ENCODE assay signal across 8 mouse cellular contexts in the genomic region with DNA sequence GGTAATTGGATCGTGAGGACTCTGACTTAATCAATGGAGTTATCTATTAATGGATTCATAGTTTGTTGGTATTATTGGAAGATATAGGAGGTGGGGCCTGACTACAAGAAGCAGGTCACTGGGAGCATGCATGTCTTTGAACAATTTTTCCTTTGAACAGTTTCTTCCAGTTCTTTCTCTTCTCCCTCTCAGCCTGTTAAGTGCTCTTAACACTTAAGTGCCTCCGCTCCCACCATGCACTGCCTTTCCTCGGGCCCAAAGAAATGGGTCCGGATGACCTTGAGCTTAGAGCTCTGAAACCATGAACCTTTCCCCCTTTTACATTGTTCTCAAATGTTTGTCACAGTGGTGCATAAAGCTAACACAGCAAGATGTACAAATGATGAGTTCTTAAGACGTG. TPM values are rescaled to one million over a fixed set of nuclear protein-coding genes. Genes with fewer than 3 reads are reported as not detected.
DNase-seq lines count a peak whose midpoint lies in the region; ATAC-seq and TF ChIP-seq lines count a peak whose summit lies in the region.

No protein-coding gene starts in this region.

- no peaks in the 10 kb centered on the region for H3K27me3 ChIP-seq in forebrain, embryonic 13.5 days
- H3K27me3 ChIP-seq in forebrain, embryonic 11.5 days (ENCODE audit: control insufficient read depth, insufficient read depth, low read length): no peaks in the 10 kb centered on the region
- H3K27me3 ChIP-seq in limb, embryonic 14.5 days (ENCODE audit: control insufficient read depth, insufficient read depth, low read length): no peaks in the 10 kb centered on the region
- no peaks in the 10 kb centered on the region for H3K27me3 ChIP-seq in myocyte (ENCODE audit: control insufficient read depth, insufficient read depth, insufficient read length)
- no peaks in the 10 kb centered on the region for H3K27me3 ChIP-seq in cerebellum, adult 2 months (ENCODE audit: control insufficient read depth, insufficient read depth, low read length)

- no peaks in the 10 kb centered on the region; the same call in 1 of the 2 replicates for H3K9me3 ChIP-seq in forebrain, embryonic 13.5 days (replicated peaks)
- H3K9me3 ChIP-seq in forebrain, embryonic 11.5 days (ENCODE audit: control insufficient read depth, low read length): no peaks in the 10 kb centered on the region
- H3K9me3 ChIP-seq in limb, embryonic 14.5 days (ENCODE audit: control insufficient read depth, low read length): no peaks in the 10 kb centered on the region

- peaks cover 23% of the 10 kb centered on the region for H3K4me1 ChIP-seq in forebrain, embryonic 13.5 days
- peaks cover 11% of the 10 kb centered on the region; the same call in 1 of the 2 replicates for H3K4me1 ChIP-seq in forebrain, embryonic 11.5 days (replicated peaks; ENCODE audit: control insufficient read depth, insufficient read depth, low read length)
- H3K4me1 ChIP-seq in limb, embryonic 14.5 days (ENCODE audit: control insufficient read depth, insufficient read depth, low read length): peaks cover 13% of the 10 kb centered on the region; the same call in 1 of the 2 replicates
- H3K4me1 ChIP-seq in cerebellum, adult 2 months (ENCODE audit: control insufficient read depth, insufficient read depth, low read length): peaks cover 7% of the 10 kb centered on the region; the same call in 1 of the 2 replicates

- no peak for TF ChIP-seq CTCF in cerebellum, adult 2 months (IDR thresholded peaks at IDR 0.05; ENCODE audit: borderline replicate concordance, insufficient read depth, low read depth, low read length)

- peaks cover 6% of the 10 kb centered on the region for H3K79me2 ChIP-seq in myocyte (ENCODE audit: control insufficient read depth, insufficient read depth)

- WGBS in forebrain, embryonic 13.5 days: 84% methylated on average over 5 of the region's 5 CpGs
- WGBS in forebrain, embryonic 11.5 days: 81% methylated on average over 5 of the region's 5 CpGs
- 88% methylated on average over 5 of the region's 5 CpGs for WGBS in limb, embryonic 14.5 days
- 88% methylated on average over 5 of the region's 5 CpGs for WGBS in cerebellum, adult 2 months

- ATAC-seq in forebrain, embryonic 13.5 days: no peak
- ATAC-seq in forebrain, embryonic 11.5 days (replicated peaks; ENCODE audit: low FRiP score): no peak
- no peak for ATAC-seq in limb, embryonic 14.5 days (ENCODE audit: low FRiP score, low read depth)

- no peak overlapping the region for H3ac ChIP-seq in myocyte (ENCODE audit: control insufficient read depth, insufficient read length)

- H3K4me2 ChIP-seq in forebrain, embryonic 13.5 days: peak overlapping the region; percentile 84
- no peak overlapping the region for H3K4me2 ChIP-seq in forebrain, embryonic 11.5 days (ENCODE audit: low read depth, low read length, severe bottlenecking)
- peak overlapping the region; percentile 71; the same call in 1 of the 2 replicates for H3K4me2 ChIP-seq in limb, embryonic 14.5 days (replicated peaks; ENCODE audit: low read depth, low read length, severe bottlenecking)
- H3K4me2 ChIP-seq in myocyte (ENCODE audit: low read depth): peak overlapping the region; percentile 94

- no peak overlapping the region for H3K4me3 ChIP-seq in forebrain, embryonic 13.5 days
- H3K4me3 ChIP-seq in forebrain, embryonic 11.5 days (ENCODE audit: low read depth, low read length): no peak overlapping the region
- no peak overlapping the region for H3K4me3 ChIP-seq in limb, embryonic 14.5 days (replicated peaks; ENCODE audit: low read length)
- peak overlapping the region; percentile 53 for H3K4me3 ChIP-seq in myocyte
- no peak overlapping the region for H3K4me3 ChIP-seq in cerebellum, adult 2 months (replicated peaks; ENCODE audit: insufficient read depth, low read depth, low read length)

- H3K9ac ChIP-seq in forebrain, embryonic 13.5 days: peak overlapping the region; percentile 92; the same call in 1 of the 2 replicates
- no peak overlapping the region for H3K9ac ChIP-seq in forebrain, embryonic 11.5 days (ENCODE audit: low read length)
- H3K9ac ChIP-seq in limb, embryonic 14.5 days (ENCODE audit: low read depth, low read length, severe bottlenecking): no peak overlapping the region

- H3K27ac ChIP-seq in forebrain, embryonic 13.5 days: peak overlapping the region; percentile 83
- H3K27ac ChIP-seq in forebrain, embryonic 11.5 days (ENCODE audit: low read depth, low read length): no peak overlapping the region
- H3K27ac ChIP-seq in limb, embryonic 14.5 days (replicated peaks; ENCODE audit: low read depth, low read length): no peak overlapping the region
- no peak overlapping the region for H3K27ac ChIP-seq in cerebellum, adult 2 months (ENCODE audit: insufficient read depth, low read length)

- no peak for DNase-seq in forebrain, embryonic 11.5 days (ENCODE audit: low spot score)
- DNase-seq in lung, adult 18-20 months: peak; percentile 20 to 48
- no peak for DNase-seq in lung, postnatal 4 days
- DNase-seq in limb, embryonic 14.5 days (ENCODE audit: low spot score): no peak
- no peak for DNase-seq in cerebellum, adult 2 months
- no peak for DNase-seq in urinary bladder, postnatal 36 days (ENCODE audit: low spot score in 2 of 2)

- TF ChIP-seq POLR2A in limb, embryonic 14.5 days (IDR thresholded peaks at IDR 0.05; ENCODE audit: borderline replicate concordance, extremely low read depth, insufficient read depth, insufficient read length): no peak
- TF ChIP-seq POLR2A in myocyte (IDR thresholded peaks at IDR 0.05; ENCODE audit: insufficient read length, low read depth): no peak
- TF ChIP-seq POLR2A in cerebellum, adult 2 months (IDR thresholded peaks at IDR 0.05; ENCODE audit: borderline replicate concordance, insufficient read depth, low read length): no peak

- peaks cover 20% of the 10 kb centered on the region for H3K36me3 ChIP-seq in forebrain, embryonic 13.5 days (ENCODE audit: poor library complexity, severe bottlenecking)
- no peaks in the 10 kb centered on the region for H3K36me3 ChIP-seq in forebrain, embryonic 11.5 days (ENCODE audit: control insufficient read depth, insufficient read depth, low read length)
- peaks cover 18% of the 10 kb centered on the region for H3K36me3 ChIP-seq in limb, embryonic 14.5 days (ENCODE audit: control insufficient read depth, insufficient read depth, low read length)
- H3K36me3 ChIP-seq in myocyte (ENCODE audit: control insufficient read depth, insufficient read depth): peaks cover 10% of the 10 kb centered on the region

TF ChIP-seq in myocyte, 11 proteins besides CTCF, POLR2A, EP300 and RAD21:
- TF ChIP-seq REST (IDR thresholded peaks at IDR 0.05; ENCODE audit: insufficient read depth, insufficient read length) (no peak), CEBPB (IDR thresholded peaks at IDR 0.05; ENCODE audit: insufficient read depth, poor library complexity, severe bottlenecking) (no peak)

RNA-seq across cellular contexts. Expression of a gene that starts 0.7 kb away (rescaled TPM):
- polyA plus RNA-seq in forebrain, embryonic 13.5 days (2015; fragmentation: Nextera tagmentation; extraction: Ambion mirVana): 36.5 and 37.6 TPM in 2 replicates
- polyA plus RNA-seq in forebrain, embryonic 11.5 days (2014; fragmentation: Nextera tagmentation; extraction: Ambion mirVana): 33.3 and 33.8 TPM in 2 replicates
- polyA plus RNA-seq in limb, embryonic 14.5 days (2012; rRNA removed): 34.4 and 37.9 TPM in 2 replicates
- 44.3 and 49.9 TPM in 2 replicates for polyA plus RNA-seq in limb, embryonic 14.5 days (2014; fragmentation: Nextera tagmentation; extraction: Ambion mirVana)
- 27.7 TPM for polyA plus RNA-seq in myocyte (2012; fragmentation: generic; extraction: Trizol)
- polyA plus RNA-seq in cerebellum, adult 2 months (2012; rRNA removed): 70.8 and 75.3 TPM in 2 replicates

RNA-seq across cellular contexts. Expression of a gene that starts 34.1 kb away (rescaled TPM):
- 27.9 and 29.1 TPM in 2 replicates for polyA plus RNA-seq in forebrain, embryonic 13.5 days (2015; fragmentation: Nextera tagmentation; extraction: Ambion mirVana)
- 31.8 and 39.1 TPM in 2 replicates for polyA plus RNA-seq in forebrain, embryonic 11.5 days (2014; fragmentation: Nextera tagmentation; extraction: Ambion mirVana)
- 58.0 and 61.7 TPM in 2 replicates for polyA plus RNA-seq in limb, embryonic 14.5 days (2012; rRNA removed)
- 83.2 and 85.5 TPM in 2 replicates for polyA plus RNA-seq in limb, embryonic 14.5 days (2014; fragmentation: Nextera tagmentation; extraction: Ambion mirVana)
- 291 TPM for polyA plus RNA-seq in myocyte (2012; fragmentation: generic; extraction: Trizol)
- polyA plus RNA-seq in cerebellum, adult 2 months (2012; rRNA removed): 47.2 and 49.6 TPM in 2 replicates

RNA-seq across cellular contexts. Expression of a gene that starts 34.6 kb away (rescaled TPM):
- polyA plus RNA-seq in forebrain, embryonic 13.5 days (2015; fragmentation: Nextera tagmentation; extraction: Ambion mirVana): 5.8 and 6.7 TPM in 2 replicates
- polyA plus RNA-seq in forebrain, embryonic 11.5 days (2014; fragmentation: Nextera tagmentation; extraction: Ambion mirVana): 9.8 and 11.3 TPM in 2 replicates
- polyA plus RNA-seq in limb, embryonic 14.5 days (2012; rRNA removed): 8.7 and 10.7 TPM in 2 replicates
- 16.1 and 17.1 TPM in 2 replicates for polyA plus RNA-seq in limb, embryonic 14.5 days (2014; fragmentation: Nextera tagmentation; extraction: Ambion mirVana)
- polyA plus RNA-seq in myocyte (2012; fragmentation: generic; extraction: Trizol): 6.5 TPM
- polyA plus RNA-seq in cerebellum, adult 2 months (2012; rRNA removed): 3.4 and 3.8 TPM in 2 replicates

RNA-seq across cellular contexts. Expression of a gene that starts 41.1 kb away (rescaled TPM):
- 761 and 874 TPM in 2 replicates for polyA plus RNA-seq in forebrain, embryonic 13.5 days (2015; fragmentation: Nextera tagmentation; extraction: Ambion mirVana)
- 185 and 229 TPM in 2 replicates for polyA plus RNA-seq in forebrain, embryonic 11.5 days (2014; fragmentation: Nextera tagmentation; extraction: Ambion mirVana)
- polyA plus RNA-seq in limb, embryonic 14.5 days (2012; rRNA removed): 328 and 445 TPM in 2 replicates
- polyA plus RNA-seq in limb, embryonic 14.5 days (2014; fragmentation: Nextera tagmentation; extraction: Ambion mirVana): 150 and 170 TPM in 2 replicates
- polyA plus RNA-seq in myocyte (2012; fragmentation: generic; extraction: Trizol): 550 TPM
- polyA plus RNA-seq in cerebellum, adult 2 months (2012; rRNA removed): 850 and 867 TPM in 2 replicates

Comparison
In these comparisons a context has a peak if more than half of its experiments do, and no peak if none do; other contexts are left out.
1. DNase-seq: peak in lung, adult 18-20 months (2 of 2); none in forebrain, embryonic 11.5 days (single experiment), lung, postnatal 4 days (0 of 2), limb, embryonic 14.5 days (single experiment), cerebellum, adult 2 months (0 of 2) and urinary bladder, postnatal 36 days (0 of 2).